Mouse (Mus musculus) forebrain, embryonic 11.5 days (tissue): Measurements from ENCODE around the gene Zfp609. TPM values are rescaled to one million over a fixed set of nuclear protein-coding genes. Genes with fewer than 3 reads are reported as not detected.
A peak's percentile ranks its signal among the peaks of the same experiment; 100 is the strongest.

Experiments used
- ATAC-seq: fragments of 200-750 bp; cut with Nextera tagmentation; replicated peaks from 2 replicates; pipeline ENCODE4 v1.8.0; 2017; ENCODE audit warnings: moderate TSS enrichment; ENCODE audit not compliant: low FRiP score
- DNase-seq: peaks from one replicate; pipeline ENCODE4 v3.0.0-alpha.2; 2017; ENCODE audit warnings: low spot score
- H3K27ac ChIP-seq: fragments of 300-500 bp; sonication (generic); 2 replicates; pipeline ENCODE4 v1.5.1; 2014; ENCODE audit warnings: low read depth, low read length
- H3K27me3 ChIP-seq: fragments of 300-500 bp; sonication (generic); 2 replicates; pipeline ENCODE4 v1.6.1; 2014; ENCODE audit warnings: mild to moderate bottlenecking, low read length, mixed read lengths; ENCODE audit not compliant: control insufficient read depth, insufficient read depth
- H3K36me3 ChIP-seq: fragments of 300-500 bp; sonication (generic); 2 replicates; pipeline ENCODE4 v1.6.1; 2014; ENCODE audit warnings: mild to moderate bottlenecking, low read length, moderate library complexity, mixed read lengths; ENCODE audit not compliant: control insufficient read depth, insufficient read depth
- H3K4me1 ChIP-seq: fragments of 300-500 bp; sonication (generic); replicated peaks from 2 replicates; pipeline ENCODE4 v1.6.1; 2014; ENCODE audit warnings: low read length, mixed read lengths; ENCODE audit not compliant: control insufficient read depth, insufficient read depth
- H3K4me2 ChIP-seq: fragments of 300-500 bp; sonication (generic); 2 replicates; pipeline ENCODE4 v1.6.1; 2014; ENCODE audit warnings: low read depth, mild to moderate bottlenecking, low read length, moderate library complexity, mixed read lengths; ENCODE audit not compliant: severe bottlenecking
- H3K4me3 ChIP-seq: fragments of 300-500 bp; sonication (generic); 2 replicates; pipeline ENCODE4 v1.5.1; 2014; ENCODE audit warnings: low read depth, low read length
- H3K9ac ChIP-seq: fragments of 300-500 bp; sonication (generic); 2 replicates; pipeline ENCODE4 v1.6.1; 2014; ENCODE audit warnings: low read length
- H3K9me3 ChIP-seq: fragments of 300-500 bp; sonication (generic); 2 replicates; pipeline ENCODE4 v1.6.1; 2016; ENCODE audit warnings: low read length, mixed read lengths; ENCODE audit not compliant: control insufficient read depth
- whole genome bisulfite sequencing: fragments of 180-500 bp; shearing (Covaris S2); extraction: QIAGEN DNeasy Blood & Tissue Kit; methylation state at CpG from one replicate; pipeline ENCODE4 v1.1.7; 2014; 5-methylcytosine and 5-hydroxymethylcytosine counted together
- polyA plus RNA-seq: library from polyadenylated mRNA; unstranded; fragments of >200 nt; fragmentation: Nextera tagmentation; extraction: Ambion mirVana; gene quantifications from 2 replicates; pipeline ENCODE4 v1.2.1, GENCODE M21; 2014

Gene Zfp609
- polyA plus RNA-seq, 1 experiment from 2014 or later, result 12.9 TPM

- peaks cover 23% of the 10 kb centered on the region for H3K4me1 ChIP-seq
- H3K27ac ChIP-seq, result no peak overlapping the region
- DNase-seq (no peak), ATAC-seq (no peak)
- H3K36me3 ChIP-seq, result no peaks in the 10 kb centered on the region
- H3K9ac ChIP-seq, result no peak overlapping the region
- H3K9me3 ChIP-seq, result no peaks in the 10 kb centered on the region; the same call in 1 of the 2 replicates
- 95% methylated on average over 14 of the region's 14 CpGs for WGBS
- H3K4me3 ChIP-seq, result no peak overlapping the region
- no peaks in the 10 kb centered on the region for H3K27me3 ChIP-seq
- H3K4me2 ChIP-seq, result no peak overlapping the region
Measured at GRCm38 (mm10) chr9:65741066-65741852, 86.1 kb downstream of the Zfp609 start.

DNA sequence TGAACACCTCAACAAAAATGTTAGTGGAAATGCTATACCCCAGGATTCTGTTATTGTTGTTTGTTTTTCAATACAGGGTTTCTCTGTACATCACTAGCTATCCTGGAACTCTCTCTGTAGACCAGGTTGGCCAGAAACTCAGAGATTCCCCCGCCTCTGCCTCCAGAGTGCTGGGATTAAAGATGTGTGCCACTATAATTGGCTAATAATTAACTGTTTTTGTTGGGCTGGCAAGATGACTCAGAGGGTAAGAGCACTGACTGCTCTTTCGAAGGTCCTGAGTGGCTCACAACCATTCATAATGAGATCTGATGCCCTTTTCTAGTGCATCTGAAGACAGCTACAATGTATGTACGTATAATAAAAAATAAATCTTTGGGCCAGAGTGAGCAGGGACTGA lies 92.4 kb downstream of the Zfp609 start:
- H3K4me2 ChIP-seq, result no peak overlapping the region
- no peaks in the 10 kb centered on the region for H3K4me1 ChIP-seq
- ATAC-seq (no peak), DNase-seq (no peak)
- H3K4me3 ChIP-seq, result no peak overlapping the region
- no peaks in the 10 kb centered on the region; the same call in 1 of the 2 replicates for H3K36me3 ChIP-seq
- whole genome bisulfite sequencing, result 100% methylated on average over 3 of the region's 3 CpGs
- H3K9ac ChIP-seq, result no peak overlapping the region
- H3K27me3 ChIP-seq, result no peaks in the 10 kb centered on the region
- no peak overlapping the region for H3K27ac ChIP-seq
- H3K9me3 ChIP-seq, result no peaks in the 10 kb centered on the region

DNA sequence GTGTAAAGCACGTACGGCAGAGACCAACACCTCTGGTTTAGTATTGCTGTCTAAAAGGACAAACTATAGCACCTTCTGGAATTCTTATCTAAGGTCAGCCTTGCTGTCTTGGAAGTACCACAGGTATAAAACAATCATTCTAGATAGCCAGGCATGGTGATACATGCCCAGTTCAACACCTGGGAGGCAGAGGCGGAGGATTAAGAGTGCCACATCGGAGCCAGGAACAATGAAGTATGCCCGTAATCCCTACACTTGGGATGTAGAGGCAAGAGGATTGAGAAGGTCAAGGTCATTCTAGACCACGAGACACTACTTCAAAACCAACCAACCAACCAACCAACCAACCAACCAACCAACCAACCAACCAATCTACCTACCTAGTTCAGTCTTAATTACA lies 98.8 kb downstream of the Zfp609 start:
- no peak overlapping the region for H3K27ac ChIP-seq
- H3K4me2 ChIP-seq, result no peak overlapping the region
- no peak overlapping the region for H3K4me3 ChIP-seq
- ATAC-seq (no peak), DNase-seq (no peak)
- peaks cover 12% of the 10 kb centered on the region for H3K4me1 ChIP-seq
- no peaks in the 10 kb centered on the region for H3K27me3 ChIP-seq
- H3K9me3 ChIP-seq, result no peaks in the 10 kb centered on the region
- 97% methylated on average over 6 of the region's 6 CpGs for WGBS
- peaks cover 3% of the 10 kb centered on the region; the same call in 1 of the 2 replicates for H3K36me3 ChIP-seq
- no peak overlapping the region for H3K9ac ChIP-seq

DNA sequence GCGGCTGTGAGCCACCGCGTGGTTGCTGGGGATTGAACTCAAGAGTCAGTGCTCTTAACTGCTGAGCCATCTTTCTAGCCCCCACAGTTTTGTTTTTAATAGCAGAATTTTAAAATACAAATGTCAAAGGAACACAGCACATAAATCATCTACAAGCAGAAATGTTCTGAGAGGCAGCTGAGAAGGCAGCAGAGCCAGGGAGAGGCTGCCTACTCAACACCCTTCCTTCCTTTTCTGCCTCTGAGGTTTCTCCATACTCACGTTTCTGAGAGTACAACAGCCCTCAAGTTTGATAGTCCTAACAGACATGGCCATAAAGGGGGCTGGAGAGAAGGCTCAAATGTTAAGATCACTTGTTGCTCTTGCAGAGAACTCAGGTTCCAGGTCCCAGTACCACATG lies 99.9 kb downstream of the Zfp609 start:
- Histone ChIP-seq H3K9ac (no peak overlapping the region), H3K4me1 (peaks cover 12% of the 10 kb centered on the region), H3K9me3 (no peaks in the 10 kb centered on the region), H3K36me3 (peaks cover 3% of the 10 kb centered on the region; the same call in 1 of the 2 replicates), H3K4me2 (no peak overlapping the region), H3K4me3 (no peak overlapping the region), H3K27ac (no peak overlapping the region), H3K27me3 (no peaks in the 10 kb centered on the region)
- no peak for ATAC-seq
- 90% methylated on average over 4 of the region's 4 CpGs for WGBS
- no peak for DNase-seq

DNA sequence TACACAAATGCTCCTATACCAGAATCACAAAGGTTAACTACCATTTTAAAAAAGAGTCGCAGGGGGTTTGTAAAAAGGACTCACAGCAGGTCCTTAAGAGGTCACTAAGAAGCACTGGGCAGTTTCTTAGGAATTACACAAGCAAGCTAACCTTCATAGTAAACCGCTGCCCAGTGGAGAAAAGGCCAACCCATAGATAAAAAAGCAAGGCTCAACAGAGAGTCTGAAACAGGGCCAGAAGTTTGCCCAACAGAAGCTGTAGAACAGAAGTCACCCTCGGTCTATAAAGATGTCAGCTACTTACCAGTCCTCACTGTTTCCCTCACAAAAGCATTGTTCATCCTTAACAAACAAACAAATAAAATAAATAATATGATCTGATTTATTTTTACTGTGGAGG lies 100.9 kb downstream of the Zfp609 start:
- Histone ChIP-seq H3K4me3 (no peak overlapping the region), H3K4me2 (no peak overlapping the region), H3K9ac (no peak overlapping the region), H3K9me3 (no peaks in the 10 kb centered on the region), H3K27me3 (no peaks in the 10 kb centered on the region), H3K36me3 (peaks cover 3% of the 10 kb centered on the region; the same call in 1 of the 2 replicates), H3K4me1 (peaks cover 12% of the 10 kb centered on the region), H3K27ac (no peak overlapping the region)
- DNase-seq (no peak), ATAC-seq (no peak)
- 81% methylated on average over 3 of the region's 3 CpGs for WGBS

DNA sequence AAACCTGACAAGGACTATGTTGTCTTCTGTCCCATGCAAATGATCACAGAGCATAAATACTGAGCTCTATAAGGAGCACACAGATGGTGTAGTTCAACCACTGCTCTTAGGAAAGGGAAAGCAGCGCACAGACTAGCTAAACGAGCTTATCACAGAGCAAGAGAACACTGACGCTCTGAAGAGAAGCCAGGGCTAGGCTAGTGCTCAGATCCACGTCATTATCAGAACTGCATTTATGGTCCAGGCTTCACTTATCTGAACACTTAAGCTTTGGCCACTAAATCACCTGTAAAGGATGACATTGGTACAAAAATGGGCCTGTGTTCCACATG lies 102.1 kb downstream of the Zfp609 start:
- no peak for ATAC-seq
- Histone ChIP-seq H3K4me3 (no peak overlapping the region), H3K27me3 (no peaks in the 10 kb centered on the region), H3K36me3 (peaks cover 3% of the 10 kb centered on the region; the same call in 1 of the 2 replicates), H3K27ac (peak overlapping the region; percentile 67; the same call in 1 of the 2 replicates), H3K4me1 (peaks cover 12% of the 10 kb centered on the region), H3K4me2 (no peak overlapping the region; the same call in 1 of the 2 replicates), H3K9me3 (no peaks in the 10 kb centered on the region), H3K9ac (peak overlapping the region; percentile 39; the same call in 1 of the 2 replicates)
- DNase-seq, result no peak
- WGBS, result 35% methylated on average over 4 of the region's 4 CpGs

DNA sequence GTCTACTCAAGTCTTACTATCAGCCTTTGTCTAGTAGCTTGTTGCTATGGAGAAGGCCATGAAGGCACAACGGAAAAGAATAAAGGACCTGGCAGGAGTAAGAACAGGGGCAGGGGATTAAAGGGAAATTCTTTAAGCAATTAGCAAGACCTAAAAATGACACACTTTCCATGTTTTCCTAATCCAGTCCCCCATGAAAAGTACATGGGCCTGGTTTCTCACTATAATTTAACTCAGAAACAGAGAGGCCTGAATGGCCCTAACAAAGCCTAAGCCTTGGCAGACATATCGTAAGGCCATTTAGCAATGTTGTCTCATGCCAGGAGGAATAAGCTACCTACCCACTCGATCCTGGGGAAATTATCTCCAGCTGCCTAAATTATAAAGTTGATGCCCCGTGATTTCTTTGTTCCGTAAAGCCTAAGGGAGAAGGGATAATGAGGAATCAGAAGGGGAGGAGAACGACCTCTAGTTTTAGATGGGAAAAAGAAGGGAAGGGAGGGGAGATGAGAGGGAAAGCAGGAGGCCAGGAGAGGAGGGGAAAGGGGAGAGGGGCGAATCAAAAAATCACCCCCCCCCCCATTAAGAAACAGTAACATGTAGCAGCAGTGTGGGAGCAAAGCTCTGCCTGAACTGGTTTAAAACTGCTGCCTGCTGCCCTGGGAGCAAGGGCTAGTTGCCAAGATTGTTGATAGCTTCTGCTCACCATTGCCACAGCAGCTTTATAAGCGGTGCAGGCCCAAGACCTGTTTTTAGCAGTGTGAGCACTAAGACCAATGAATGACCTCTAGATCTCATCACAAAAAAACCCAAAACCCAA lies 102.7 kb downstream of the Zfp609 start:
- no peaks in the 10 kb centered on the region for H3K27me3 ChIP-seq
- 20% methylated on average over 7 of the region's 8 CpGs for WGBS
- H3K4me3 ChIP-seq, result no peak overlapping the region
- H3K4me1 ChIP-seq, result peaks cover 12% of the 10 kb centered on the region
- no peaks in the 10 kb centered on the region for H3K9me3 ChIP-seq
- H3K4me2 ChIP-seq, result no peak overlapping the region
- H3K36me3 ChIP-seq, result peaks cover 3% of the 10 kb centered on the region; the same call in 1 of the 2 replicates
- DNase-seq, result peak; percentile 56
- peak overlapping the region; percentile 39 for H3K9ac ChIP-seq
- H3K27ac ChIP-seq, result peak overlapping the region; percentile 67
- ATAC-seq, result 0 out of 2 replicates have a peak, but pooled peaks have one; percentile 15

GRCm38 (mm10) chr9:65721161-65721566 lies 106.2 kb downstream of the Zfp609 start:
- DNase-seq (no peak), ATAC-seq (no peak)
- no peak overlapping the region for H3K4me3 ChIP-seq
- H3K9me3 ChIP-seq, result no peaks in the 10 kb centered on the region
- 79% methylated on average over 10 of the region's 10 CpGs for WGBS
- H3K36me3 ChIP-seq, result no peaks in the 10 kb centered on the region
- no peak overlapping the region for H3K27ac ChIP-seq
- H3K9ac ChIP-seq, result no peak overlapping the region
- H3K27me3 ChIP-seq, result no peaks in the 10 kb centered on the region
- no peak overlapping the region for H3K4me2 ChIP-seq
- peaks cover 12% of the 10 kb centered on the region for H3K4me1 ChIP-seq
